Mouse (Mus musculus) olfactory bulb, adult 2 months (tissue): Measurements from ENCODE around the gene Nap1l4.

Experiments
- CTCF ChIP-seq: fragments of 200-500 bp; IDR thresholded peaks from 2 replicates; pipeline ENCODE4 v1.5.1; 2012; ENCODE audit warnings: low read depth, mild to moderate bottlenecking, low read length, moderate library complexity; ENCODE audit not compliant: insufficient read depth
- POLR2A ChIP-seq: fragments of 200-500 bp; IDR thresholded peaks from 2 replicates; pipeline ENCODE4 v1.6.1; 2012; ENCODE audit warnings: mild to moderate bottlenecking, low read depth, low read length, moderate library complexity; ENCODE audit not compliant: insufficient read depth

- no peak for TF ChIP-seq CTCF
- no peak for TF ChIP-seq POLR2A
These were observed 55.2 kb downstream of the Nap1l4 start for GRCm38 (mm10) chr7:143493616-143494126.
